Mouse (Mus musculus): ENCODE measurements around the gene Pgs1. TPM values are rescaled to one million over a fixed set of nuclear protein-coding genes. Genes with fewer than 3 reads are reported as not detected.

Gene Pgs1
- polyA plus RNA-seq, 1 experiment from 2014 or later: 33.7 TPM

DNA sequence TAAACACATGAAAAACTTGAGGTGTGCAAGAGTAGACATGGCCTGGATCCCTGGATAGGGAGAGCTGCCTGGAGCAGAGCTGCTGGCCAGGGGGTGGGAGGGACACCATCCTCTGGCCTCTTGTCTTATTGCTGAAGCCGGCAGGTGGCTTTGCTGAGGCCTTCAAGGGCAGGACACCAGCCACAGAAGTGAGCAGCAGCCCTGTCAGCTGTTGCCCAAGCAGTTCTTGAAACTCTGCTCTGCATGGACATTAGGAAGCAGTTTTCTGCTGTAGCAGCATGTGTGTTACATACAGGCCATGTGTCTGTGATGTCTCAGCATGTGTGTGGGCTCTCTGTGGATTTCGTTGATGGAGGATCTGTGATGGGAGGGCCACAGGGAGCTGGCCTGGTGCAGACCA lies 27.2 kb downstream of the Pgs1 start:
- 74% methylated on average over 2 of the region's 2 CpGs for WGBS
- H3K36me3 ChIP-seq (replicated peaks; ENCODE audit: control insufficient read depth, insufficient read depth, low read depth, low read length): no peaks in the 10 kb centered on the region; the same call in none of the 2 replicates

DNA sequence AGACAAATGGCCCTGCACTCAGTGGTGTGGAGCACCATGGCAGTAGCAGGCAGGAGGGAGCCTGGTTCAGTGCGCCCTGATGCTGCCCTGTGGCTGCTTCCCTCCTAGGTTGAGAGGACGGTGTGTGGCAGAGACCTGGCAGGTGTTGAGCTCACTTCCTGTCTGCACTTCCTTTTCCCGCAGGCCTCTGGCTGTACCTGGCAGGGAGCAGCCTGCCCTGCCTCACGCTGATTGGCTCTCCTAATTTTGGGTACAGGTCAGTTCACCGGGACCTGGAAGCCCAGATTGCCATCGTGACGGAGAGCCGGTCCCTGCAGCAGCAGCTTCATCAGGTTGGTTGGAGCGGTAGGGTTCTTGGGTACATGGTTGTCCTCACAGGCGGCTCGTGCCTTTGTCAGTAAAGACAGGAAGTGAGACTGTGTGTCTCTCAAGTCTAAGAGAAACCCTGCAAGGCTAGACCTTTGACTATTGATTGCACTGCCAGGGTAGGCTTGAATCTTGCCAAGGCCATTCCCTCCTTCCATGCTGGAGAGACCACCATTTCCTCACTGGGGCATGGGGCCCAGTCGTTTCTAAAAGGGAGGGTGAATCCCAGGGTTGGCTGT lies 28.4 kb downstream of the Pgs1 start:
- H3K4me3 ChIP-seq (ENCODE audit: low read depth, low read length): no peak overlapping the region
- H3K36me3 ChIP-seq (replicated peaks; ENCODE audit: control insufficient read depth, insufficient read depth, low read depth, low read length): no peaks in the 10 kb centered on the region; the same call in none of the 2 replicates
- H3K27ac ChIP-seq (replicated peaks; ENCODE audit: low read depth, low read length): no peak overlapping the region
- H3K9me3 ChIP-seq (replicated peaks; ENCODE audit: control insufficient read depth, low read length): no peaks in the 10 kb centered on the region
- no peak overlapping the region for H3K9ac ChIP-seq (replicated peaks; ENCODE audit: low read length)
- no peaks in the 10 kb centered on the region for H3K4me1 ChIP-seq (ENCODE audit: control insufficient read depth, insufficient read depth, low read length)
- DNase-seq (ENCODE audit: low spot score) (no peak), ATAC-seq (replicated peaks; ENCODE audit: insufficient number of reproducible peaks, low FRiP score, low TSS enrichment, low read depth) (no peak)
- no peaks in the 10 kb centered on the region for H3K27me3 ChIP-seq (ENCODE audit: control insufficient read depth, insufficient read depth, low read length)
- 84% methylated on average over 12 of the region's 12 CpGs for WGBS
- no peak overlapping the region for H3K4me2 ChIP-seq (ENCODE audit: low read depth, low read length)

More for the DNA sequence above, 27.2 kb downstream of the Pgs1 start:
- Histone ChIP-seq H3K27me3 (ENCODE audit: control insufficient read depth, insufficient read depth, low read length) (no peaks in the 10 kb centered on the region), H3K4me3 (ENCODE audit: low read depth, low read length) (no peak overlapping the region), H3K9me3 (replicated peaks; ENCODE audit: control insufficient read depth, low read length) (no peaks in the 10 kb centered on the region), H3K9ac (replicated peaks; ENCODE audit: low read length) (no peak overlapping the region), H3K27ac (replicated peaks; ENCODE audit: low read depth, low read length) (no peak overlapping the region), H3K4me1 (ENCODE audit: control insufficient read depth, insufficient read depth, low read length) (no peaks in the 10 kb centered on the region; the same call in 1 of the 2 replicates), H3K4me2 (ENCODE audit: low read depth, low read length) (no peak overlapping the region)
- ATAC-seq (replicated peaks; ENCODE audit: insufficient number of reproducible peaks, low FRiP score, low TSS enrichment, low read depth): no peak
- no peak for DNase-seq (ENCODE audit: low spot score)

DNA sequence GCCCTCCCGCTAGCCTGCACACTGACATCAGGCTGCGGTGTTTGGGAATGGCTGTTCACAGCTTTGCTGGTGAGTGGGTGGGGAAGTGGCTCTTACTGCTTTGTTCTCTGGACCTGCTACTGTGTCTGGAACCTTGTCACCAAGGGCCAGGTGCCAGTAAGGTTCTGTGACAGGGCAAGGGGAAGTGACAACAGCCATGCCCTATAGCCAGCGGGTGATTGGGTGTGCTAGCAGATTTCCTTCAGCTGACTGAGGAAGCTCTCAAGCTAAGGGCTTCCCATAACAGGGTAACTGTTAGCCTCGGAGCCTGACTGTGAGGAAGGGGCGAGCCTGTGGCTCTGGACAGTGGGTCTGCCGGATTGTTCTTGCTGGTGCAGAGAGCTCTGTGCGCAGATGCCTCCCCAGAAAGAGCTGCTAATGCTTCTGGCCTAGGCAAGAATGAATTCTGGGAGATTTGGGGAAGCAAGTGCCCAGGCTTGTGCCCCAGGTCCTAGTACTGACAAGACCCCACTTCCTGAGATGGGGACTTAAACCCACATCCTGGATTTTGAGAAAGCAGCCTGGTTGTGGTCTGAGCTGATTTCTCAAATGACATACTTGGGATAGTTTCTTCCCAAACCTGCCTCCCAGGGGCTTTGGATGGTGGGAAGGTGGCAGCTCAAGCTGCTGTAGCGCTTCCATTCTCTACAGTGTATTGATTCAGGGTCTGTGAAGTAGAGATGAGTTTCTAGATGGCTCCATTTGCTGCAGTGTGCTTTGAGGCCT lies 29.5 kb downstream of the Pgs1 start:
- Histone ChIP-seq H3K4me2 (ENCODE audit: low read depth, low read length) (no peak overlapping the region), H3K36me3 (replicated peaks; ENCODE audit: control insufficient read depth, insufficient read depth, low read depth, low read length) (no peaks in the 10 kb centered on the region; the same call in none of the 2 replicates), H3K4me3 (ENCODE audit: low read depth, low read length) (no peak overlapping the region), H3K9me3 (replicated peaks; ENCODE audit: control insufficient read depth, low read length) (no peaks in the 10 kb centered on the region), H3K9ac (replicated peaks; ENCODE audit: low read length) (no peak overlapping the region), H3K27ac (replicated peaks; ENCODE audit: low read depth, low read length) (no peak overlapping the region), H3K4me1 (ENCODE audit: control insufficient read depth, insufficient read depth, low read length) (no peaks in the 10 kb centered on the region), H3K27me3 (ENCODE audit: control insufficient read depth, insufficient read depth, low read length) (no peaks in the 10 kb centered on the region)
- no peak for ATAC-seq (replicated peaks; ENCODE audit: insufficient number of reproducible peaks, low FRiP score, low TSS enrichment, low read depth)
- no peak for DNase-seq (ENCODE audit: low spot score)
- 88% methylated on average over 8 of the region's 8 CpGs for WGBS

DNA sequence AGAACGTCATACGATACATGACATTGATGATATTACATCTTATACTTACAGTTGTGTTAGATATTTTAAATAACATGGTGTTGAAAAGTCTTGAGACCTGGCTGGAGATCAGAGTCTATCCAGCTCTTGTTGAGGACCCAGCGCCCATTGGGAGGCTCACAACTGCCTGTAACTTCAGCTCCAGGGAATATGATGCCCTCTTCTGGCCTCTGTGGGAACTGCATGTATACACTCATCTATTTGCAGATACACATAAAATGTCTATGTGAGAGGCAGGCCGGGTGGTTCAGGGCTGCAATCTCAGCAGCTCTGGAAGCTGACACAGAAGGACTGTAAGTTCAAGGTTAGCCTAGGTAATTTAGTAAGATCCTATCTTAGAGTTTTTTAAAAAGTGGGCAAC lies 32.2 kb downstream of the Pgs1 start:
- Histone ChIP-seq H3K4me1 (ENCODE audit: control insufficient read depth, insufficient read depth, low read length) (no peaks in the 10 kb centered on the region), H3K27me3 (ENCODE audit: control insufficient read depth, insufficient read depth, low read length) (no peaks in the 10 kb centered on the region), H3K4me2 (ENCODE audit: low read depth, low read length) (no peak overlapping the region), H3K4me3 (ENCODE audit: low read depth, low read length) (no peak overlapping the region), H3K9me3 (replicated peaks; ENCODE audit: control insufficient read depth, low read length) (no peaks in the 10 kb centered on the region), H3K9ac (replicated peaks; ENCODE audit: low read length) (no peak overlapping the region), H3K27ac (replicated peaks; ENCODE audit: low read depth, low read length) (no peak overlapping the region; the same call in 1 of the 2 replicates), H3K36me3 (replicated peaks; ENCODE audit: control insufficient read depth, insufficient read depth, low read depth, low read length) (no peaks in the 10 kb centered on the region; the same call in none of the 2 replicates)
- WGBS: 96% methylated on average over 4 of the region's 4 CpGs
- ATAC-seq (replicated peaks; ENCODE audit: insufficient number of reproducible peaks, low FRiP score, low TSS enrichment, low read depth): no peak
- DNase-seq (ENCODE audit: low spot score): no peak

DNA sequence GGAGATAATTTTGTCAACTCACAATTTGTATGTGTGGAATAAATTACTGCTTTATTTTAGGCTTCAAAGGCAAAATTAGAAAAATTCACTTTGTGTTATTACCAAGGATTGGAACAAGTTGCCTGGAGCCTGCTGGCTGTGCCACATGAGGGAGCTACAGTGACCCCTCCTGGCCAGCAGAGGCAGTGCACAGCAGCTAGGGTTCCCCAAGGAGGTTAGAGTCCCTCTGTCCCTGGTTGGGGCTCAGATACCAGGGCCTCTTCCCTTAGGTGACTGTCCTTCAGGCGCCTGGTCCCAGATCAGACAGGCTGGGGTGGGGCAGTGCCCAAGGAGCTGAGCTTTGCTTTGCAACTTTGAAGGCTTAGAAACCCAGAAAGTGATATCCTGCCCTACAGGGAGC lies 35.7 kb downstream of the Pgs1 start:
- Histone ChIP-seq H3K4me3 (ENCODE audit: low read depth, low read length) (no peak overlapping the region), H3K4me1 (ENCODE audit: control insufficient read depth, insufficient read depth, low read length) (no peaks in the 10 kb centered on the region), H3K4me2 (ENCODE audit: low read depth, low read length) (no peak overlapping the region), H3K36me3 (replicated peaks; ENCODE audit: control insufficient read depth, insufficient read depth, low read depth, low read length) (no peaks in the 10 kb centered on the region; the same call in none of the 2 replicates), H3K27ac (replicated peaks; ENCODE audit: low read depth, low read length) (no peak overlapping the region), H3K9me3 (replicated peaks; ENCODE audit: control insufficient read depth, low read length) (no peaks in the 10 kb centered on the region), H3K9ac (replicated peaks; ENCODE audit: low read length) (no peak overlapping the region), H3K27me3 (ENCODE audit: control insufficient read depth, insufficient read depth, low read length) (no peaks in the 10 kb centered on the region)
- 64% methylated on average over 1 of the region's 1 CpGs for WGBS
- DNase-seq (ENCODE audit: low spot score): peak; percentile 77
- ATAC-seq (replicated peaks; ENCODE audit: insufficient number of reproducible peaks, low FRiP score, low TSS enrichment, low read depth): no peak

DNA sequence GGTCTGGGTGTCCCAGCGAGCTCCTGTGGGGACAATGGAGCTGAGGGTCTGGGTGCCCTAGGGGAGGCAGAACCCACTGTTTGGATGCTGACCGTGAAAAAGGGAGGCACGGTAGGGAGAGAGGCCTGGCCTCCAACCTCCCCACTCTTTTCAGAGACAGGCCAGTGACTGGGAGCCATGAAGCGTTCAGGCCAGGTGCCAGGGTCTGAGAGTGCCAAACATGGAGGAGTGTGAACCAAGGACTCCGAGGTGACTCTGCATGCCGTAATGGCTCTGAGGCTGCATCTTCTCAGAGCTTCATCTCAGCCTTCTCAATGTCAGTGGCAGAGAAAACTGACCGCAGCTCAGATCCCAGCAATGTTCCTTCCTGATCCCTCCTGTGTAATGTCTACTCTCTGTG lies 37.4 kb downstream of the Pgs1 start:
- Histone ChIP-seq H3K9ac (replicated peaks; ENCODE audit: low read length) (no peak overlapping the region), H3K4me3 (ENCODE audit: low read depth, low read length) (no peak overlapping the region), H3K4me2 (ENCODE audit: low read depth, low read length) (no peak overlapping the region), H3K9me3 (replicated peaks; ENCODE audit: control insufficient read depth, low read length) (no peaks in the 10 kb centered on the region), H3K36me3 (replicated peaks; ENCODE audit: control insufficient read depth, insufficient read depth, low read depth, low read length) (no peaks in the 10 kb centered on the region; the same call in none of the 2 replicates), H3K27me3 (ENCODE audit: control insufficient read depth, insufficient read depth, low read length) (no peaks in the 10 kb centered on the region), H3K4me1 (ENCODE audit: control insufficient read depth, insufficient read depth, low read length) (no peaks in the 10 kb centered on the region), H3K27ac (replicated peaks; ENCODE audit: low read depth, low read length) (no peak overlapping the region)
- WGBS: 95% methylated on average over 7 of the region's 7 CpGs
- ATAC-seq (replicated peaks; ENCODE audit: insufficient number of reproducible peaks, low FRiP score, low TSS enrichment, low read depth) (no peak), DNase-seq (ENCODE audit: low spot score) (no peak)

DNA sequence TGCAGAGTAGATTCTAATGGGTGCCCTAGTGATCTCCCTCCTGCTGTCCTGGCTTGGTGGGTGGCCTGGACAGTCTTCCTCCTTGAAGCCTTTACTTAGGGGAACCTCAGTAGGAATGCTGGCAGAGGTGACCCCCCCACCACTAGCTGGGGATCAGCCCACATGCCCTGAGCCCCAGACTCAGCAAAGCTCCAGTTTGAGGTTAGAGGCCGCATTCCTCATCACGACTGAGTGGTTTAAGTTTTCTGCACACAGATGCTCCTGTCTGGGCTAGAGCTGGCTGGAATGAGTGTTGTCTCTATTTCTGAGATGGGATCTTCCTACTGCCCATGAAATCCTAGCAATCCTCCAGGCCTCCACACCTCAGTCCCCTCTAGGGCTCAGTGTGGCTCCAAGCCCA lies 38.0 kb downstream of the Pgs1 start:
- Histone ChIP-seq H3K4me2 (ENCODE audit: low read depth, low read length) (no peak overlapping the region), H3K4me1 (ENCODE audit: control insufficient read depth, insufficient read depth, low read length) (no peaks in the 10 kb centered on the region), H3K36me3 (replicated peaks; ENCODE audit: control insufficient read depth, insufficient read depth, low read depth, low read length) (no peaks in the 10 kb centered on the region; the same call in none of the 2 replicates), H3K9ac (replicated peaks; ENCODE audit: low read length) (no peak overlapping the region), H3K27ac (replicated peaks; ENCODE audit: low read depth, low read length) (no peak overlapping the region), H3K27me3 (ENCODE audit: control insufficient read depth, insufficient read depth, low read length) (no peaks in the 10 kb centered on the region), H3K9me3 (replicated peaks; ENCODE audit: control insufficient read depth, low read length) (no peaks in the 10 kb centered on the region), H3K4me3 (ENCODE audit: low read depth, low read length) (no peak overlapping the region)
- ATAC-seq (replicated peaks; ENCODE audit: insufficient number of reproducible peaks, low FRiP score, low TSS enrichment, low read depth): no peak
- WGBS: 63% methylated on average over 2 of the region's 2 CpGs
- DNase-seq (ENCODE audit: low spot score): no peak

DNA sequence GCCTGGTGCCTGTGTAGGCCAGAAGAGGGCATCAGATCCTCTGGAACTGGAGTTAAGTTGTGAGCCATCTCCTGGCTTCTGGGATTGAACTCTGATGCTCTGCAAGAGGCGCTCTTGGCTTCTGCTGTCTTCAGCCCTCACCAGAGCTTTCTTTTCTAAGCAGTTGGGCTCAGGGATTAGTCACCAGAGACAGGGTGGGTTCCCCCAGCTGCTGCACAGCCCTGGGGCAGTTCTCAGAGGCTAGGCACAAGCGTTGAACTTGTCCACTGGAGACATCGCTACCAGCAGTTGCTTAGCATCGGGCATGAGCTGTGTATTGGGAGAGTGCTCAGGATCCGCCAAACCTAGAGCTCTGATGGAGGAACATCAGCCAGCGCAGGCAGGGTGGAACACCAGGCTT lies 43.1 kb downstream of the Pgs1 start:
- Histone ChIP-seq H3K9me3 (replicated peaks; ENCODE audit: control insufficient read depth, low read length) (no peaks in the 10 kb centered on the region), H3K27ac (replicated peaks; ENCODE audit: low read depth, low read length) (no peak overlapping the region), H3K27me3 (ENCODE audit: control insufficient read depth, insufficient read depth, low read length) (no peaks in the 10 kb centered on the region), H3K9ac (replicated peaks; ENCODE audit: low read length) (no peak overlapping the region), H3K4me3 (ENCODE audit: low read depth, low read length) (no peak overlapping the region), H3K36me3 (replicated peaks; ENCODE audit: control insufficient read depth, insufficient read depth, low read depth, low read length) (no peaks in the 10 kb centered on the region; the same call in 1 of the 2 replicates), H3K4me2 (ENCODE audit: low read depth, low read length) (no peak overlapping the region), H3K4me1 (ENCODE audit: control insufficient read depth, insufficient read depth, low read length) (no peaks in the 10 kb centered on the region)
- WGBS: 95% methylated on average over 6 of the region's 6 CpGs
- ATAC-seq (replicated peaks; ENCODE audit: insufficient number of reproducible peaks, low FRiP score, low TSS enrichment, low read depth): no peak
- no peak for DNase-seq (ENCODE audit: low spot score)
